Mouse (Mus musculus) adrenal gland, postnatal 36 days (tissue): Measurements from ENCODE around the gene Padi2. TPM values are rescaled to one million over a fixed set of nuclear protein-coding genes. Genes with fewer than 3 reads are reported as not detected.

Source experiments
- DNase-seq, 2 experiments: peaks; one replicate each; pipeline ENCODE4 v3.0.0; 2021; ENCODE audit warnings: mixed read lengths in 1 of 2
- long read RNA-seq, 2 experiments: library from polyadenylated mRNA; stranded (forward); transcript quantifications; one replicate each; pipeline ENCODE4 v2.0.0; 2021; ENCODE audit warnings: borderline sequencing depth in 2 of 2
- total RNA-seq, 2 experiments: library from RNA; stranded (reverse); gene quantifications; 2 replicates each; pipeline ENCODE4 v1.2.3; 2021

Padi2 gene
- 10 to 100 TPM in 1 of 2 experiments, under 1 TPM in 1; 0.76 to 10.4 TPM for total RNA-seq
- long read RNA-seq, experiment 1, partial matches to known transcripts, result 0 of 1 reads
- long read RNA-seq, experiment 1, other reads (novel, unspliced or antisense), result 1 of 1 reads
- long read RNA-seq, experiment 2, partial matches to known transcripts, result 0 of 1 reads
- long read RNA-seq, experiment 2, other reads (novel, unspliced or antisense), result 1 of 1 reads

GRCm38 (mm10) chr4:140906076-140906826 lies at the start of gene Padi2:
Gene Padi2 (plus strand): TSS chr4:140906344.
- peak; percentile 58 to 73 for DNase-seq

GRCm38 (mm10) chr4:140857041-140857440 lies 49.1 kb upstream of the Padi2 start:
- DNase-seq, result no peak

GRCm38 (mm10) chr4:140857813-140858212 lies 48.3 kb upstream of the Padi2 start:
- DNase-seq, result no peak

- DNase-seq, result peak in 1 of 2 experiments; percentile 49
Measured at GRCm38 (mm10) chr4:140859291-140859690, 46.9 kb upstream of the Padi2 start.

- no peak for DNase-seq
Measured at GRCm38 (mm10) chr4:140860125-140860766, 45.9 kb upstream of the Padi2 start.

- no peak for DNase-seq
Measured at GRCm38 (mm10) chr4:140860767-140861147, 45.4 kb upstream of the Padi2 start.

GRCm38 (mm10) chr4:140862036-140862650 lies 44.0 kb upstream of the Padi2 start:
- DNase-seq, result peak; percentile 65 to 72

- peak in 1 of 2 experiments; percentile 36 for DNase-seq
Measured at GRCm38 (mm10) chr4:140868484-140869190, 37.5 kb upstream of the Padi2 start.

- no peak for DNase-seq
Measured at GRCm38 (mm10) chr4:140869945-140870344, 36.2 kb upstream of the Padi2 start.

- no peak for DNase-seq
Measured at GRCm38 (mm10) chr4:140870876-140871275, 35.3 kb upstream of the Padi2 start.

- no peak for DNase-seq
Measured at GRCm38 (mm10) chr4:140871376-140871775, 34.8 kb upstream of the Padi2 start.

- no peak for DNase-seq
Measured at GRCm38 (mm10) chr4:140871851-140872685, 34.1 kb upstream of the Padi2 start.

- DNase-seq, result no peak
Measured at GRCm38 (mm10) chr4:140872686-140872992, 33.5 kb upstream of the Padi2 start.

- no peak for DNase-seq
Measured at GRCm38 (mm10) chr4:140873011-140873410, 33.1 kb upstream of the Padi2 start.

GRCm38 (mm10) chr4:140876161-140876560 lies 30.0 kb upstream of the Padi2 start:
- DNase-seq, result no peak

GRCm38 (mm10) chr4:140876681-140877080 lies 29.5 kb upstream of the Padi2 start:
- peak in 1 of 2 experiments; percentile 16 for DNase-seq

GRCm38 (mm10) chr4:140877441-140877840 lies 28.7 kb upstream of the Padi2 start:
- no peak for DNase-seq

GRCm38 (mm10) chr4:140878655-140879054 lies 27.5 kb upstream of the Padi2 start:
- DNase-seq, result no peak

- no peak for DNase-seq
Measured at GRCm38 (mm10) chr4:140879116-140879515, 27.0 kb upstream of the Padi2 start.

GRCm38 (mm10) chr4:140879739-140880138 lies 26.4 kb upstream of the Padi2 start:
- DNase-seq, result peak; percentile 62 to 72

GRCm38 (mm10) chr4:140880207-140880606 lies 25.9 kb upstream of the Padi2 start:
- DNase-seq, result no peak
